Mouse (Mus musculus) intestine, embryonic 16.5 days (tissue): ENCODE results near the gene Kcnv2. TPM values are rescaled to one million over a fixed set of nuclear protein-coding genes. Genes with fewer than 3 reads are reported as not detected.

Experiments
- ATAC-seq: fragments of 200-750 bp; cut with Nextera tagmentation; 2 replicates; pipeline ENCODE4 v1.8.0; 2017; ENCODE audit warnings: moderate TSS enrichment, moderate library complexity
- H3K27ac ChIP-seq: fragments of 300-500 bp; sonication (generic); 2 replicates; pipeline ENCODE4 v1.5.1; 2014; ENCODE audit warnings: mild to moderate bottlenecking, low read length
- H3K27me3 ChIP-seq: fragments of 300-500 bp; sonication (generic); replicated peaks from 2 replicates; pipeline ENCODE4 v1.6.1; 2014; ENCODE audit warnings: low read length, control low read depth, mixed read lengths; ENCODE audit not compliant: control insufficient read depth, insufficient read depth
- H3K36me3 ChIP-seq: fragments of 300-500 bp; sonication (generic); 2 replicates; pipeline ENCODE4 v1.6.1; 2014; ENCODE audit warnings: low read length, control low read depth; ENCODE audit not compliant: control insufficient read depth, insufficient read depth
- H3K4me1 ChIP-seq: fragments of 300-500 bp; sonication (generic); 2 replicates; pipeline ENCODE4 v1.6.1; 2014; ENCODE audit warnings: low read length, control low read depth, mixed read lengths; ENCODE audit not compliant: control insufficient read depth, insufficient read depth
- H3K4me2 ChIP-seq: fragments of 300-500 bp; sonication (generic); 2 replicates; pipeline ENCODE4 v1.6.1; 2014; ENCODE audit warnings: low read depth, low read length, control low read depth
- H3K4me3 ChIP-seq: fragments of 300-500 bp; sonication (generic); 2 replicates; pipeline ENCODE4 v1.5.1; 2014; ENCODE audit warnings: mild to moderate bottlenecking, low read length
- H3K9ac ChIP-seq: fragments of 300-500 bp; sonication (generic); 2 replicates; pipeline ENCODE4 v1.6.1; 2014; ENCODE audit warnings: low read depth, low read length
- H3K9me3 ChIP-seq: fragments of 300-500 bp; sonication (generic); 2 replicates; pipeline ENCODE4 v1.6.1; 2016; ENCODE audit warnings: low read length, control low read depth; ENCODE audit not compliant: control insufficient read depth
- WGBS: fragments of 180-500 bp; shearing (Covaris S2); extraction: QIAGEN DNeasy Blood & Tissue Kit; methylation state at CpG from one replicate; pipeline ENCODE4 v1.1.7; 2014; 5-methylcytosine and 5-hydroxymethylcytosine counted together
- polyA plus RNA-seq: library from polyadenylated mRNA; unstranded; fragments of >200 nt; fragmentation: Nextera tagmentation; extraction: Ambion mirVana; gene quantifications from 2 replicates; pipeline ENCODE4 v1.2.1, GENCODE M21; 2015

Kcnv2 gene
- polyA plus RNA-seq, 1 experiment from 2014 or later: 0.07 TPM

- no peaks in the 10 kb centered on the region for H3K9me3 ChIP-seq
- no peak overlapping the region for H3K9ac ChIP-seq
- 94% methylated on average over 1 of the region's 1 CpGs for WGBS
- no peak overlapping the region for H3K27ac ChIP-seq
- no peak for ATAC-seq
- no peaks in the 10 kb centered on the region for H3K4me1 ChIP-seq
- H3K4me3 ChIP-seq: no peak overlapping the region
- no peak overlapping the region for H3K4me2 ChIP-seq
- H3K36me3 ChIP-seq: 0 out of 2 replicates have a peak, but pooled peaks cover under 1% of the 10 kb centered on the region
- H3K27me3 ChIP-seq: no peaks in the 10 kb centered on the region
These were observed 59.7 kb downstream of the Kcnv2 start for GRCm38 (mm10) chr19:27382131-27382530.

- no peak for ATAC-seq
- H3K27ac ChIP-seq: no peak overlapping the region
- H3K9ac ChIP-seq: no peak overlapping the region
- H3K4me3 ChIP-seq: no peak overlapping the region
- no peaks in the 10 kb centered on the region for H3K9me3 ChIP-seq
- no peak overlapping the region for H3K4me2 ChIP-seq
- no peaks in the 10 kb centered on the region for H3K4me1 ChIP-seq
- 93% methylated on average over 5 of the region's 5 CpGs for WGBS
- 0 out of 2 replicates have a peak, but pooled peaks cover 4% of the 10 kb centered on the region for H3K36me3 ChIP-seq
- no peaks in the 10 kb centered on the region for H3K27me3 ChIP-seq
These were observed 60.9 kb downstream of the Kcnv2 start for GRCm38 (mm10) chr19:27383266-27383665.

GRCm38 (mm10) chr19:27385304-27385703, 62.9 kb downstream of the Kcnv2 start:
- Histone ChIP-seq H3K9ac (no peak overlapping the region), H3K27me3 (no peaks in the 10 kb centered on the region), H3K4me1 (no peaks in the 10 kb centered on the region), H3K36me3 (0 out of 2 replicates have a peak, but pooled peaks cover 4% of the 10 kb centered on the region), H3K27ac (no peak overlapping the region), H3K4me2 (no peak overlapping the region), H3K9me3 (no peaks in the 10 kb centered on the region), H3K4me3 (no peak overlapping the region)
- ATAC-seq: no peak

Other genes with a start within 250 kb of the Kcnv2 start
- gene Vldlr, start 106.1 kb upstream of the Kcnv2 start, polyA plus RNA-seq: 5.4 and 5.7 TPM in 2 replicates
- 57.6 and 63.1 TPM in 2 replicates for gene Pum3, start 107.2 kb downstream of the Kcnv2 start, polyA plus RNA-seq